Mouse (Mus musculus) right cerebral cortex, postnatal 14 days (tissue): ENCODE results near the gene Jph3.

ENCODE experiments used
- DNase-seq: peaks from one replicate; pipeline ENCODE4 v3.0.0; 2022

Jph3 gene

GRCm38 (mm10) chr8:121729323-121729722 is at the start of gene Jph3:
Gene Jph3 (plus strand): TSS chr8:121729623.
- DNase-seq = no peak

- DNase-seq = no peak
Observed at GRCm38 (mm10) chr8:121680896-121681295, 48.5 kb upstream of the Jph3 start.

GRCm38 (mm10) chr8:121681457-121681856 is 48.0 kb upstream of the Jph3 start:
- DNase-seq = no peak

GRCm38 (mm10) chr8:121683083-121683832 is 46.2 kb upstream of the Jph3 start:
- DNase-seq = no peak

- DNase-seq = peak; percentile 60
Observed at GRCm38 (mm10) chr8:121685419-121685818, 44.0 kb upstream of the Jph3 start.

- DNase-seq = peak; percentile 52
Observed at GRCm38 (mm10) chr8:121687455-121688161, 41.8 kb upstream of the Jph3 start.

GRCm38 (mm10) chr8:121688496-121688895 is 40.9 kb upstream of the Jph3 start:
- DNase-seq = no peak

- peak; percentile 51 for DNase-seq
Observed at GRCm38 (mm10) chr8:121694453-121694852, 35.0 kb upstream of the Jph3 start.

- no peak for DNase-seq
Observed at GRCm38 (mm10) chr8:121695585-121696184, 33.7 kb upstream of the Jph3 start.

- DNase-seq = no peak
Observed at GRCm38 (mm10) chr8:121697735-121698614, 31.4 kb upstream of the Jph3 start.

GRCm38 (mm10) chr8:121698615-121699101 is 30.8 kb upstream of the Jph3 start:
- DNase-seq = no peak

- no peak for DNase-seq
Observed at GRCm38 (mm10) chr8:121699936-121700335, 29.5 kb upstream of the Jph3 start.

GRCm38 (mm10) chr8:121705174-121705573 is 24.2 kb upstream of the Jph3 start:
- no peak for DNase-seq

GRCm38 (mm10) chr8:121706956-121707355 is 22.5 kb upstream of the Jph3 start:
- DNase-seq = no peak

GRCm38 (mm10) chr8:121708406-121708805 is 21.0 kb upstream of the Jph3 start:
- DNase-seq = no peak

GRCm38 (mm10) chr8:121717502-121717901 is 11.9 kb upstream of the Jph3 start:
- DNase-seq = no peak

- peak; percentile 94 for DNase-seq
Observed at GRCm38 (mm10) chr8:121717982-121718425, 11.4 kb upstream of the Jph3 start.

- no peak for DNase-seq
Observed at GRCm38 (mm10) chr8:121718925-121719324, 10.5 kb upstream of the Jph3 start.

- DNase-seq = no peak
Observed at GRCm38 (mm10) chr8:121721072-121721471, 8.4 kb upstream of the Jph3 start.

GRCm38 (mm10) chr8:121723846-121724245 is 5.6 kb upstream of the Jph3 start:
- DNase-seq = no peak

- no peak for DNase-seq
Observed at GRCm38 (mm10) chr8:121727164-121727563, 2.3 kb upstream of the Jph3 start.

GRCm38 (mm10) chr8:121729754-121730153 is 331 bp downstream of the Jph3 start:
- DNase-seq = peak; percentile 42

- peak; percentile 63 for DNase-seq
Observed at GRCm38 (mm10) chr8:121730170-121730569, 747 bp downstream of the Jph3 start.
